Mouse (Mus musculus) embryonic facial prominence, embryonic 15.5 days (tissue): Measurements from ENCODE around the gene Fstl3. TPM values are rescaled to one million over a fixed set of nuclear protein-coding genes. Genes with fewer than 3 reads are reported as not detected.

ENCODE experiments used
- ATAC-seq: fragments of 200-750 bp; cut with Nextera tagmentation; 2 replicates; pipeline ENCODE4 v1.8.0; 2017; ENCODE audit warnings: low read depth, moderate TSS enrichment; ENCODE audit not compliant: insufficient number of reproducible peaks, low FRiP score, low TSS enrichment
- H3K27ac ChIP-seq: fragments of 300-500 bp; sonication (generic); replicated peaks from 2 replicates; pipeline ENCODE4 v1.5.1; 2015; ENCODE audit warnings: mild to moderate bottlenecking, inconsistent platforms
- H3K27me3 ChIP-seq: fragments of 300-500 bp; sonication (generic); 2 replicates; pipeline ENCODE4 v1.6.1; 2015; ENCODE audit warnings: inconsistent platforms
- H3K36me3 ChIP-seq: fragments of 300-500 bp; sonication (generic); 2 replicates; pipeline ENCODE4 v1.6.1; 2015; ENCODE audit warnings: mild to moderate bottlenecking, inconsistent platforms
- H3K4me1 ChIP-seq: fragments of 300-500 bp; sonication (generic); 2 replicates; pipeline ENCODE4 v1.6.1; 2015; ENCODE audit warnings: inconsistent platforms
- H3K4me2 ChIP-seq: fragments of 300-500 bp; sonication (generic); replicated peaks from 2 replicates; pipeline ENCODE4 v1.6.1; 2015; ENCODE audit warnings: mild to moderate bottlenecking, inconsistent platforms
- H3K4me3 ChIP-seq: fragments of 300-500 bp; sonication (generic); replicated peaks from 2 replicates; pipeline ENCODE4 v1.5.1; 2015; ENCODE audit warnings: mild to moderate bottlenecking, inconsistent platforms
- H3K9ac ChIP-seq: fragments of 300-500 bp; sonication (generic); 2 replicates; pipeline ENCODE4 v1.6.1; 2015; ENCODE audit warnings: inconsistent platforms
- H3K9me3 ChIP-seq: fragments of 300-500 bp; sonication (generic); replicated peaks from 2 replicates; pipeline ENCODE4 v1.6.1; 2016; ENCODE audit warnings: inconsistent platforms
- WGBS: fragments of 180-500 bp; shearing (Covaris S2); methylation state at CpG from one replicate; pipeline ENCODE4 v1.1.7; 2015; 5-methylcytosine and 5-hydroxymethylcytosine counted together
- polyA plus RNA-seq: library from polyadenylated mRNA; unstranded; fragments of >200 nt; fragmentation: Nextera tagmentation; extraction: Ambion mirVana; gene quantifications from 2 replicates; pipeline ENCODE4 v1.2.1, GENCODE M21; 2015

The Fstl3 gene
- polyA plus RNA-seq, 1 experiment from 2014 or later, result 20.2 TPM

- no peak overlapping the region for H3K4me2 ChIP-seq
- no peaks in the 10 kb centered on the region for H3K27me3 ChIP-seq
- H3K27ac ChIP-seq, result no peak overlapping the region
- H3K9ac ChIP-seq, result no peak overlapping the region
- H3K9me3 ChIP-seq, result no peaks in the 10 kb centered on the region
- H3K4me1 ChIP-seq, result peaks cover 32% of the 10 kb centered on the region
- peaks cover 48% of the 10 kb centered on the region for H3K36me3 ChIP-seq
- ATAC-seq, result no peak
- no peak overlapping the region for H3K4me3 ChIP-seq
- 93% methylated on average over 3 of the region's 3 CpGs for WGBS
These were observed 14.2 kb upstream of the Fstl3 start for GRCm38 (mm10) chr10:79762875-79763274.

- H3K4me2 ChIP-seq, result 0 out of 2 replicates have a peak overlapping the region, but pooled peaks have one; percentile 10
- H3K4me1 ChIP-seq, result peaks cover 40% of the 10 kb centered on the region
- WGBS, result 66% methylated on average over 7 of the region's 7 CpGs
- H3K27me3 ChIP-seq, result no peaks in the 10 kb centered on the region
- peaks cover 35% of the 10 kb centered on the region for H3K36me3 ChIP-seq
- H3K9me3 ChIP-seq, result no peaks in the 10 kb centered on the region
- H3K27ac ChIP-seq, result 0 out of 2 replicates have a peak overlapping the region, but pooled peaks have one; percentile 39
- 0 out of 2 replicates have a peak overlapping the region, but pooled peaks have one; percentile 8 for H3K4me3 ChIP-seq
- H3K9ac ChIP-seq, result peak overlapping the region; percentile 15; the same call in 1 of the 2 replicates
- ATAC-seq, result no peak
These were observed 12.8 kb upstream of the Fstl3 start for GRCm38 (mm10) chr10:79764234-79764633.

DNA sequence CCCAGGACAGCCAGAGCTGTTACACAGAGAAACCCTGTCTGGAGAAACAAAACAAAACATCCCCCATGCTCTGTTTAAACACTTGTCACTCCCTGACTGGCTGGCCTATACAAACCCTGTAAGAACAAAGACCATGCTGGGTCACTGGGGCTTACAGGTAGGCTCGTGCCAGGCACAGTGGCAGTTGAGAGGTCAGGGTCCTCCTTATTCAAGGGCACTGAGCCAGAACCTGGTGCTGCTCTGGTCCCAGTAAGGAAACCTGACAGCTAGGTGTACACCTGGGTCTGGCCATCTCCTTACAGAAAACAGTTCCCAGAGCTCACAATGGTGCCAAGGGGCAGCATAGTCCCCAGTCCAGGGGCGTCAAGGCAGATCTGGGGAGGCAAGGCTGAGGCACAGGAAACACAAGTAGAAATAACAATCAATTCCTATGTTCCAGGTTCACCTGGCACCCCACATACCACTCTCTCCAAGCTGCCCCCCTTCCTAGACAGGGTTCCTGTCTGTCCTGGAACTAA, 11.8 kb upstream of the Fstl3 start:
- Histone ChIP-seq H3K4me3 (peak overlapping the region; percentile 88), H3K27ac (no peak overlapping the region), H3K9ac (peak overlapping the region; percentile 97; the same call in 1 of the 2 replicates), H3K4me1 (peaks cover 40% of the 10 kb centered on the region), H3K36me3 (peaks cover 27% of the 10 kb centered on the region), H3K27me3 (no peaks in the 10 kb centered on the region), H3K9me3 (no peaks in the 10 kb centered on the region), H3K4me2 (peak overlapping the region; percentile 83)
- ATAC-seq, result no peak
- 79% methylated on average over 2 of the region's 2 CpGs for WGBS

- WGBS, result 5% methylated on average over 16 of the region's 16 CpGs
These were observed 11.0 kb upstream of the Fstl3 start for GRCm38 (mm10) chr10:79766001-79766507.

GRCm38 (mm10) chr10:79766508-79767325, 10.4 kb upstream of the Fstl3 start, which contains the start of gene Rnf126:
TSS of gene Rnf126 (minus strand) at chr10:79766952.
- WGBS, result under 1% methylated on average over 101 of the region's 101 CpGs
- Histone ChIP-seq H3K27me3 (no peaks in the 10 kb centered on the region), H3K4me2 (peak within 1 kb of the TSS; percentile 83), H3K4me3 (peak within 1 kb of the TSS; percentile 88), H3K9ac (peak within 1 kb of the TSS; percentile 97), H3K4me1 (peaks cover 40% of the 10 kb centered on the region), H3K36me3 (peaks cover 12% of the 10 kb centered on the region), H3K27ac (peak within 1 kb of the TSS; percentile 96), H3K9me3 (no peaks in the 10 kb centered on the region)
- ATAC-seq, result peak; percentile 91

More at GRCm38 (mm10) chr10:79766001-79766507, 11.0 kb upstream of the Fstl3 start:
- peaks cover 40% of the 10 kb centered on the region for H3K4me1 ChIP-seq
- no peaks in the 10 kb centered on the region for H3K27me3 ChIP-seq
- H3K9me3 ChIP-seq, result no peaks in the 10 kb centered on the region
- ATAC-seq, result no peak
- peak overlapping the region; percentile 96 for H3K27ac ChIP-seq
- peak overlapping the region; percentile 88 for H3K4me3 ChIP-seq
- peak overlapping the region; percentile 83 for H3K4me2 ChIP-seq
- H3K9ac ChIP-seq, result peak overlapping the region; percentile 97
- peaks cover 19% of the 10 kb centered on the region for H3K36me3 ChIP-seq

DNA sequence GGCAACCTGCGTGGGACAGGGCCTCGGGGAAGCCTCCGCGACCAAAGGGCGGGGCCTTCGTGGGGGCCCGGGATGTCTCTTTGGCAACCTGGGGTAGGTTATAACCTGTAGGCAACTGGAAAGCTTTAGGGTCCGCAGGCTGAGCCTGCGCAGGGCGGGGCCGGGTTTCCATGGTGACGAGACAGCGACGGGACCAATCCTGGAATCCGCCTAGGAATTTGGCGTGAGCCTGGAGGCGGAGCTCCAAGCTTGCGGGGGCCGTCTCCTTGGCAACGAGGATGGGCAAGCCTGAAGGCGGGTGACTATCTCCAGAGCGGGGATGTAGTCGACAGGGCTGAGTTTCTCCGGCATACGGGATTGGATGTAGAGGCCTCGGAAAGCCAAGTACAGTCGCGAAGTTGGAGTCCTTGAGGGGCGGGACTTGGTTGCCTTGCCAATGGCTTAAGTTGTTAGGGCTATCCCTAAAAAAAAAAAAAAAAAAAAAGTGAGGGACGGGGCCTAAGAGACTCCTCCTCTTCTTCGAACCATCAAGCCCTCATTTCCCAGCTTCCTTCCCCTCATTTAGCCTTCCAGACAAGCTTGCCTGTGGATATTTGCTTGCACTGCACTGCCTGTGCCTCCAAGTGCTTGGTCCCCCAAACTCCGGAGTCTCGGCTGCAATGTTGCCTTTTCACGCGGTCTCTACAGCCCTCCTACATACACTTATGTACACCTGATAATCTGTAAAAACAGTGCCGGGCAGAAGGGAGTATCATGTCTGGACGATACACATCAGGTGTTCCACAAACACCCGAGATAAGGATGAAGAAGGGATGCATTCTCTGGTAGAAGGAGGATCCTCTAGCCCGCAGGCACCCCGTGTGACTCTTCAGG, 9.5 kb upstream of the Fstl3 start:
- ATAC-seq, result peak; percentile 86
- H3K4me2 ChIP-seq, result peak overlapping the region; percentile 83
- H3K36me3 ChIP-seq, result peaks cover 4% of the 10 kb centered on the region; the same call in 1 of the 2 replicates
- H3K4me1 ChIP-seq, result peaks cover 40% of the 10 kb centered on the region
- H3K27me3 ChIP-seq, result no peaks in the 10 kb centered on the region
- peak overlapping the region; percentile 88 for H3K4me3 ChIP-seq
- WGBS, result 11% methylated on average over 40 of the region's 40 CpGs
- H3K9me3 ChIP-seq, result no peaks in the 10 kb centered on the region
- H3K9ac ChIP-seq, result no peak overlapping the region
- peak overlapping the region; percentile 96 for H3K27ac ChIP-seq

GRCm38 (mm10) chr10:79768400-79768799, 8.7 kb upstream of the Fstl3 start:
- WGBS, result under 1% methylated on average over 5 of the region's 5 CpGs
- H3K27ac ChIP-seq, result no peak overlapping the region
- no peak overlapping the region for H3K4me3 ChIP-seq
- no peak for ATAC-seq
- H3K9me3 ChIP-seq, result no peaks in the 10 kb centered on the region
- no peaks in the 10 kb centered on the region for H3K27me3 ChIP-seq
- no peaks in the 10 kb centered on the region for H3K36me3 ChIP-seq
- peaks cover 40% of the 10 kb centered on the region for H3K4me1 ChIP-seq
- no peak overlapping the region for H3K9ac ChIP-seq
- H3K4me2 ChIP-seq, result peak overlapping the region; percentile 83; the same call in 1 of the 2 replicates

GRCm38 (mm10) chr10:79769329-79769728, 7.7 kb upstream of the Fstl3 start:
- H3K27me3 ChIP-seq, result no peaks in the 10 kb centered on the region
- H3K27ac ChIP-seq, result no peak overlapping the region
- no peak for ATAC-seq
- peaks cover 32% of the 10 kb centered on the region for H3K4me1 ChIP-seq
- H3K9ac ChIP-seq, result no peak overlapping the region
- 47% methylated on average over 4 of the region's 4 CpGs for WGBS
- no peaks in the 10 kb centered on the region for H3K9me3 ChIP-seq
- H3K36me3 ChIP-seq, result no peaks in the 10 kb centered on the region
- H3K4me2 ChIP-seq, result no peak overlapping the region
- H3K4me3 ChIP-seq, result no peak overlapping the region

- Histone ChIP-seq H3K4me2 (no peak overlapping the region), H3K9me3 (no peaks in the 10 kb centered on the region), H3K4me3 (no peak overlapping the region), H3K27me3 (no peaks in the 10 kb centered on the region), H3K27ac (no peak overlapping the region), H3K4me1 (peaks cover 20% of the 10 kb centered on the region), H3K36me3 (no peaks in the 10 kb centered on the region), H3K9ac (no peak overlapping the region)
- no peak for ATAC-seq
- 91% methylated on average over 3 of the region's 3 CpGs for WGBS
These were observed 4.8 kb upstream of the Fstl3 start for GRCm38 (mm10) chr10:79772320-79772719.

DNA sequence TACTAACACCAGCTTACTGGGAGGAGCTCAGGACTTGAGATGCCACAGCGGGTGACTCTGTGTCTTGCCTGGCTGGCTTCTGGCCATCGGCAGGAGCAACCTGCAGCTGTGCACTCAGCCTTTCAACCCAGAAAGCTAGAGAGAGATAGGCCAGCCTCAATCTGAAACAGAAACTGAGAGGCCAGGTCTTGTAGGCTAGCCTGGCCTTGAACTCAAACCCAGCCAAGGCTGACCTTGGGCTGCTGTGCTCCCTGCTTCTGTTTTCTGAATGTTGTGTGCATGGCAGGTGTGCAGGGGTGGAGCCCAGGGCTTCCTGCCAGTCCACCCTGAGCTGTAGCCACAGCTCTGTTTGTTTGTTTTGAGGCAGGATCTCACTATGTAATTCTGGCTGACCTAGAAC, 3.9 kb upstream of the Fstl3 start:
- peaks cover 20% of the 10 kb centered on the region for H3K4me1 ChIP-seq
- no peak overlapping the region for H3K4me2 ChIP-seq
- H3K27ac ChIP-seq, result no peak overlapping the region
- WGBS, result 89% methylated on average over 2 of the region's 2 CpGs
- no peaks in the 10 kb centered on the region for H3K27me3 ChIP-seq
- ATAC-seq, result no peak
- H3K9ac ChIP-seq, result no peak overlapping the region
- no peaks in the 10 kb centered on the region for H3K9me3 ChIP-seq
- no peaks in the 10 kb centered on the region for H3K36me3 ChIP-seq
- no peak overlapping the region for H3K4me3 ChIP-seq
